Mouse (Mus musculus) cerebellum, adult 2 months (tissue): ENCODE results near the gene Dao.
A peak's percentile ranks its signal among the peaks of the same experiment; 100 is the strongest.

Experiments
- CTCF ChIP-seq: fragments of 200-500 bp; IDR thresholded peaks from 2 replicates; pipeline ENCODE4 v1.5.1; 2011; ENCODE audit warnings: low read depth, mild to moderate bottlenecking, control low read depth, low read length, moderate library complexity, borderline replicate concordance; ENCODE audit not compliant: insufficient read depth
- POLR2A ChIP-seq: fragments of 200-500 bp; IDR thresholded peaks from 2 replicates; pipeline ENCODE4 v1.6.1; 2011; ENCODE audit warnings: low read length, control low read depth, borderline replicate concordance; ENCODE audit not compliant: insufficient read depth

- TF ChIP-seq CTCF (peak; percentile 52; the same call in 1 of the 2 replicates), POLR2A (no peak)
These were observed 43.1 kb downstream of the Dao start for GRCm38 (mm10) chr5:114046604-114047003.
